Mouse (Mus musculus) megakaryocyte, adult 5-6 weeks (primary cell): ENCODE measurements at regions not wholly inside any gene's neighbourhood (a gene's known extent, or its start where the extent isn't known, plus 50 kb on each side); places are given as distances from the start of the nearest gene placed in this dataset.

Source experiments
- ATAC-seq: 2 replicates; pipeline ENCODE4 v1.8.0; 2016; ENCODE audit warnings: mild to moderate bottlenecking, inconsistent platforms; ENCODE audit not compliant: poor library complexity, severe bottlenecking

- ATAC-seq: peak; percentile 56; the same call in 1 of the 2 replicates
Observed at GRCm38 (mm10) chr12:25359931-25360330, 263.0 kb upstream of the Id2 start.

GRCm38 (mm10) chr12:25358846-25359525 lies 262.0 kb upstream of the Id2 start:
- no peak for ATAC-seq

- peak; percentile 44 for ATAC-seq
Observed at GRCm38 (mm10) chr12:25356774-25357173, 259.8 kb upstream of the Id2 start.

GRCm38 (mm10) chr12:25355217-25355616 lies 258.3 kb upstream of the Id2 start:
- ATAC-seq: no peak

- no peak for ATAC-seq
Observed at GRCm38 (mm10) chr12:25353402-25353896, 256.5 kb upstream of the Id2 start.

- ATAC-seq: peak; percentile 66
Observed at GRCm38 (mm10) chr12:25352160-25352559, 255.2 kb upstream of the Id2 start.

GRCm38 (mm10) chr12:25344354-25344753 lies 247.4 kb upstream of the Id2 start:
- ATAC-seq: no peak

- ATAC-seq: no peak
Observed at GRCm38 (mm10) chr12:25338771-25339170, 241.8 kb upstream of the Id2 start.

- ATAC-seq: no peak
Observed at GRCm38 (mm10) chr12:25335930-25336329, 239.0 kb upstream of the Id2 start.

GRCm38 (mm10) chr12:25335069-25335468 lies 238.1 kb upstream of the Id2 start:
- ATAC-seq: peak; percentile 90

- ATAC-seq: no peak
Observed at GRCm38 (mm10) chr12:25332384-25333035, 235.6 kb upstream of the Id2 start.

GRCm38 (mm10) chr12:25330004-25330708 lies 233.2 kb upstream of the Id2 start:
- ATAC-seq: peak; percentile 75

GRCm38 (mm10) chr12:25325901-25326300 lies 229.0 kb upstream of the Id2 start:
- peak; percentile 69 for ATAC-seq

- ATAC-seq: no peak
Observed at GRCm38 (mm10) chr12:25323171-25323570, 226.2 kb upstream of the Id2 start.

GRCm38 (mm10) chr12:25320262-25320767 lies 223.4 kb upstream of the Id2 start:
- no peak for ATAC-seq

GRCm38 (mm10) chr12:25319846-25320245 lies 222.9 kb upstream of the Id2 start:
- ATAC-seq: peak; percentile 93

GRCm38 (mm10) chr12:25318072-25318671 lies 221.2 kb upstream of the Id2 start:
- ATAC-seq: no peak

GRCm38 (mm10) chr12:25315969-25316368 lies 219.0 kb upstream of the Id2 start:
- peak; percentile 83 for ATAC-seq

GRCm38 (mm10) chr12:25313212-25313611 lies 216.3 kb upstream of the Id2 start:
- ATAC-seq: no peak

GRCm38 (mm10) chr12:25312390-25312789 lies 215.4 kb upstream of the Id2 start:
- ATAC-seq: no peak

GRCm38 (mm10) chr12:25311728-25312127 lies 214.8 kb upstream of the Id2 start:
- ATAC-seq: peak; percentile 89
